Mouse (Mus musculus): ENCODE measurements at regions not wholly inside any gene's neighbourhood (a gene's known extent, or its start where the extent isn't known, plus 50 kb on each side); places are given as distances from the start of the nearest gene placed in this dataset.
A peak's percentile ranks its signal among the peaks of the same experiment; 100 is the strongest.

GRCm38 (mm10) chr4:123990293-123991185 is 72.7 kb upstream of the 4930535I16Rik start:
- DNase-seq (ENCODE audit: low read depth, low spot score), result peak; percentile 3

All from skeletal muscle tissue, adult 2 months (tissue).